Mouse (Mus musculus): ENCODE results near the gene Ankrd44. TPM values are rescaled to one million over a fixed set of nuclear protein-coding genes. Genes with fewer than 3 reads are reported as not detected.
A peak's percentile ranks its signal among the peaks of the same experiment; 100 is the strongest.

Ankrd44 gene
- total and polyA plus RNA-seq, 3 experiments, result 12.7 to 23.0 (median 19.8) TPM

GRCm38 (mm10) chr1:54897726-54898125 lies 28.5 kb downstream of the Ankrd44 start:
- Histone ChIP-seq H3K79me2 (replicated peaks; ENCODE audit: control insufficient read depth, extremely low read depth, insufficient read depth, poor library complexity, severe bottlenecking) (no peaks in the 10 kb centered on the region), H3K4me2 (ENCODE audit: insufficient read depth, low read depth, poor library complexity, severe bottlenecking) (no peak overlapping the region), H3K4me1 (ENCODE audit: control insufficient read depth in 1 of 2, insufficient read depth in 2 of 2) (peaks cover 4 to 33% of the 10 kb centered on the region in 2 experiments; a peak in 3 of 4 replicates), H3K27me3 (replicated peaks) (no peaks in the 10 kb centered on the region), H3K4me3 (replicated peaks in 1 of 3; ENCODE audit: low read depth in 2 of 3, low read length in 2 of 3, poor library complexity in 1 of 3) (no peak overlapping the region), H3K36me3 (replicated peaks in 1 of 2; ENCODE audit: control insufficient read depth in 1 of 2, insufficient read depth in 1 of 2, low read length in 1 of 2) (peaks cover 0 to 16% of the 10 kb centered on the region in 2 experiments), H3K27ac (ENCODE audit: insufficient read depth, low read depth) (no peak overlapping the region), H3K9ac (ENCODE audit: insufficient read depth, low read depth) (no peak overlapping the region), H3K9me3 (replicated peaks; ENCODE audit: low read length) (peaks cover 10% of the 10 kb centered on the region)
- in situ Hi-C loops (cut with MboI; ENCODE audit: low pct_ligation_motif_present, low pct_unique_long_range_greater_than_20kb, low sequenced_read_pairs) (no loop called here), dilution Hi-C loops (cut with MboI; ENCODE audit: extremely low pct_ligation_motif_present, extremely low pct_unique_long_range_greater_than_20kb, low sequenced_read_pairs) (no loop called here)
- TF ChIP-seq IRF4 (IDR thresholded peaks at IDR 0.05; ENCODE audit: low read depth, low read length), result no peak
- no peak for TF ChIP-seq ZKSCAN1 (IDR thresholded peaks at IDR 0.05; ENCODE audit: borderline replicate concordance, low read depth, low read length)
- no peak for DNase-seq (ENCODE audit: extremely low read depth)

DNA sequence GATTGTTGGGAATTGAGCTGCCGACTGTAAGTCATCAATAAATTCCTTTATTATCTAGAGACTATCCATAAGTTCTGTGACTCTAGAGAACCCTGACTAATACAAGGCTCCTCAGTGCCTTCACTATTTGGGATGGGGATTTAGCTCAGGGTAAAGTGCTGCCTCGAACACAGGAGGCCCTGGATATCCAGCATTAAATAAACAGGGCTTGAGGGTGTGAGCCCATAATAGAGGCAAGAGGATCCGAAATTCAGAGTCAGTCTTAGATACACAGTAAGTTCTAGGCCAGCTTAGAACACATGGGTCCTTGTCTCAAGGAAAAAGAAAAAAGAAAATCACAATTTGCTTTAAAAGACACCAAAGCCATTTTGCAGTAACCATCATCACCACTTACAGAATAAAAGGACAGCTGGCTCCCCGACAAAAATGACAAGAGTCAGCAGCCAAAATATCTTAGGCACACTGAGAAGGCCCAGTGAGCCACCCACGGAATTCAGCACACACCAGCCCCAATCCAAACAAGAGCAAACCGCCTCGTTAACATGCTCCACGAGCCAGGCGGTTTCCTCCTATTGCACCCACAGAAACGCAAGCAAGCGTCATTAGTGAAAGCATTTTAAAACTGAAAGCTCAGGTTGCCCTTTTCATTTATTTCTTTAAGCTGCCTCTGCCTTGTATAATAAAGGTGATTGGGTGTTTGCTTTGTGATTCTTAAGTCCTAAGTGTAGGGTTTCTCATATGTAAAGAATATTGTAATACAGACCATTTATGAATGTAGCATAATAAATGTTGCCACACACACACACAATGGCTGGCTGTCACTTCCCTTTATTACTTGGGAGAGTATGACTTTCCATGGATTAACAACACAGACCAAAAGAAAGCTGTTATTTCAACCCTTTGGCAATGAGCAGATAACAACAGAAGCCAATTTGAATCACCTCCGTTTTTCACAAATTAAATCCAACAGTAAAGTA lies 29.8 kb downstream of the Ankrd44 start:
- H3K27ac ChIP-seq (ENCODE audit: insufficient read depth, low read depth), result no peak overlapping the region

GRCm38 (mm10) chr1:54888449-54888848 lies 37.7 kb downstream of the Ankrd44 start:
- in situ Hi-C loops (cut with MboI; ENCODE audit: low pct_ligation_motif_present, low pct_unique_long_range_greater_than_20kb, low sequenced_read_pairs), result no loop called here
- dilution Hi-C loops (cut with MboI; ENCODE audit: extremely low pct_ligation_motif_present, extremely low pct_unique_long_range_greater_than_20kb, low sequenced_read_pairs), result no loop called here
- Histone ChIP-seq H3K27me3 (replicated peaks) (no peaks in the 10 kb centered on the region), H3K9ac (ENCODE audit: insufficient read depth, low read depth) (no peak overlapping the region), H3K36me3 (replicated peaks in 1 of 2; ENCODE audit: control insufficient read depth in 1 of 2, insufficient read depth in 1 of 2, low read length in 1 of 2) (no peaks in the 10 kb centered on the region), H3K4me2 (ENCODE audit: insufficient read depth, low read depth, poor library complexity, severe bottlenecking) (no peak overlapping the region), H3K27ac (ENCODE audit: insufficient read depth, low read depth) (0 out of 2 replicates have a peak overlapping the region, but pooled peaks have one; percentile 15), H3K79me2 (replicated peaks; ENCODE audit: control insufficient read depth, extremely low read depth, insufficient read depth, poor library complexity, severe bottlenecking) (no peaks in the 10 kb centered on the region), H3K9me3 (replicated peaks; ENCODE audit: low read length) (no peaks in the 10 kb centered on the region), H3K4me3 (replicated peaks in 1 of 3; ENCODE audit: low read depth in 2 of 3, low read length in 2 of 3, poor library complexity in 1 of 3) (no peak overlapping the region), H3K4me1 (ENCODE audit: control insufficient read depth in 1 of 2, insufficient read depth in 2 of 2) (peaks cover 6 to 21% of the 10 kb centered on the region in 2 experiments)
- DNase-seq (ENCODE audit: extremely low read depth), result peak; percentile 49
- TF ChIP-seq USF1 (IDR thresholded peaks at IDR 0.05; ENCODE audit: low read depth, low read length), result peak; percentile 46; the same call in 1 of the 2 replicates
- TF ChIP-seq ZC3H11A (IDR thresholded peaks at IDR 0.05; ENCODE audit: low read depth, low read length), result no peak
- no peak for TF ChIP-seq MXI1 (IDR thresholded peaks at IDR 0.05; ENCODE audit: low read depth, low read length)

More for the DNA sequence above, 29.8 kb downstream of the Ankrd44 start:
- H3K36me3 ChIP-seq (replicated peaks in 1 of 2; ENCODE audit: control insufficient read depth in 1 of 2, insufficient read depth in 1 of 2, low read length in 1 of 2), result peaks cover 0 to 4% of the 10 kb centered on the region in 2 experiments
- H3K79me2 ChIP-seq (replicated peaks; ENCODE audit: control insufficient read depth, extremely low read depth, insufficient read depth, poor library complexity, severe bottlenecking), result no peaks in the 10 kb centered on the region
- H3K4me2 ChIP-seq (ENCODE audit: insufficient read depth, low read depth, poor library complexity, severe bottlenecking), result no peak overlapping the region
- dilution Hi-C loops (cut with MboI; ENCODE audit: extremely low pct_ligation_motif_present, extremely low pct_unique_long_range_greater_than_20kb, low sequenced_read_pairs) (no loop called here), in situ Hi-C loops (cut with MboI; ENCODE audit: low pct_ligation_motif_present, low pct_unique_long_range_greater_than_20kb, low sequenced_read_pairs) (no loop called here)
- H3K4me1 ChIP-seq (ENCODE audit: control insufficient read depth in 1 of 2, insufficient read depth in 2 of 2), result peaks cover 0 to 25% of the 10 kb centered on the region in 2 experiments; a peak in 2 of 4 replicates
- H3K9ac ChIP-seq (ENCODE audit: insufficient read depth, low read depth), result no peak overlapping the region
- TF ChIP-seq NELFE (IDR thresholded peaks at IDR 0.05; ENCODE audit: low read depth, low read length), result no peak
- no peak for TF ChIP-seq USF1 (IDR thresholded peaks at IDR 0.05; ENCODE audit: low read depth, low read length)
- no peak for TF ChIP-seq CHD1 (IDR thresholded peaks at IDR 0.05; ENCODE audit: low read depth, low read length)
- TF ChIP-seq IRF4 (IDR thresholded peaks at IDR 0.05; ENCODE audit: low read depth, low read length), result no peak
- TF ChIP-seq ZKSCAN1 (IDR thresholded peaks at IDR 0.05; ENCODE audit: borderline replicate concordance, low read depth, low read length), result no peak
- no peak for TF ChIP-seq BHLHE40 (IDR thresholded peaks at IDR 0.05; ENCODE audit: low read depth, low read length)
- TF ChIP-seq RCOR1 (conservative IDR thresholded peaks at IDR 0.05; ENCODE audit: low read depth, low read length), result no peak
- no peaks in the 10 kb centered on the region for H3K9me3 ChIP-seq (replicated peaks; ENCODE audit: low read length)
- no peak for DNase-seq (ENCODE audit: extremely low read depth)
- H3K27me3 ChIP-seq (replicated peaks), result no peaks in the 10 kb centered on the region
- H3K4me3 ChIP-seq (replicated peaks in 1 of 3; ENCODE audit: low read depth in 2 of 3, low read length in 2 of 3, poor library complexity in 1 of 3), result no peak overlapping the region

Data from CH12.LX (cell line).